Mouse (Mus musculus): ENCODE results near the gene Ablim2.

DNA sequence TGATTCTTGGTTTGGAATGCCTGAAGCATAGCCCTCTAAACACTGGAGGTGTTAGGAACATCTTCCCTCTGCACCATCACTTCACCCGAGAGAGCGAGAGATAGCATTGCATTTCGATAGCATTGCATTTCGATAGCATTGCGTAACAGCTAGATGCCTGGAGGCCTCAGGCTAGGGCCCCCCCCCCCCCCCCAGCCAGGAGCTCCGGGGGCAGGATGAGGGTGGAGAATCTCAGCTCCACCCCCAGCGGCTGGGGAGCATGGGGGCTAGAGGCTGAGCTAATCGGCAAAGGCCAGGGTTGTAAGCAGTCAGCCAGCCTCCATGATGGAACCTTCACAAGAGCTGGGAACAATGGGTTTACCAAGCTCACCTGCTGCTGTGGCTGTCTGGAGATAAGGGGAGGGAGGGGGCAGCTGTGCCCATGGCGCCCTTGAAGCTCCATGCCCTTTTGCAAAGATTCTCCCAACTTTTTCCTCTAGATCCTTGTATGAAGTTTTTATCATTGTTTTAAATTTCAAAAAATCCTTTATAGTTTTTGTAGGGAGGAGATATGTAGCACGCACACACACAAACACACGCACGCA is 143.6 kb downstream of the Ablim2 start:
- no peak for TF ChIP-seq CTCF (IDR thresholded peaks at IDR 0.05; ENCODE audit: control insufficient read depth, insufficient read depth, low read length)
- no peak for TF ChIP-seq POLR2A (IDR thresholded peaks at IDR 0.05; ENCODE audit: borderline replicate concordance, control insufficient read depth, low read depth, low read length)

Data from bone marrow, adult 2 months (tissue).